Mouse (Mus musculus) right cerebral cortex, postnatal 14 days (tissue): ENCODE data around the gene Jmy.
A peak's percentile ranks its signal among the peaks of the same experiment; 100 is the strongest.

ENCODE experiments used
- DNase-seq: peaks from one replicate; pipeline ENCODE4 v3.0.0; 2022

Gene Jmy

DNA sequence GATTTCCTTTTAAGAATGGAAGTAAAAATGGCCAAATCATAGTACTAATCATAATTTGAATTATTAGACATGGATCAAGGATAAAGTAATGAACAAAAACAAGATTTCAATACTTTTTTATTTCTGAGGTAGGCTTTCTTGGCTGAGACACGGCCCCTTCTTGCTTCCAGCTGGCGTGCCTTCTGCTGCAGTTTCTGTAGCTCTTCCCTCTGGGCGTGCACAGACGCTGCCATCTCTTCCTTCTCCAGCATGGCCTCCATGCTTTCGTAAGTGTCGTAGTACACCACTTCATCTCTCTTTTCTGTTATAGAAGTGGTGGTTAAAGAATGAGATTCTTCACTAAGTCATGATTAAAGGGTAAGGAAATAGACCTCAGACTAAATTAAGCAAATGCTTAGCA lies 46.3 kb downstream of the Jmy start:
- peak; percentile 42 for DNase-seq

DNA sequence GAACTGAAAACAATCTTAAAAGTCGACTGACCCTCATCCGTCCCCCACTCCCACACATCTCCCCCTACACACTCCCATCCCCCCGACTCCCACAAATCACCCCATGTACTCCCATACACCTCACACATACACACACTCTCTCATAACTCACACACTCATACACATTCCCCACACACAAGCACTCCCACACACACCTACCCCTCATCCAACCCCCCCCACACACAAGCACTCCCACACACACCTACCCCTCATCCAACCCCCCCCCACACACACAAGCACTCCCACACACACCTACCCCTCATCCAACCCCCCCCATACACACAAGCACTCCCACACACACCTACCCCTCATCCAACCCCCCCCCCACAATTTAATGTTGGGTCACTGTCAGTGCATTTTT lies 59.4 kb downstream of the Jmy start:
- no peak for DNase-seq

DNA sequence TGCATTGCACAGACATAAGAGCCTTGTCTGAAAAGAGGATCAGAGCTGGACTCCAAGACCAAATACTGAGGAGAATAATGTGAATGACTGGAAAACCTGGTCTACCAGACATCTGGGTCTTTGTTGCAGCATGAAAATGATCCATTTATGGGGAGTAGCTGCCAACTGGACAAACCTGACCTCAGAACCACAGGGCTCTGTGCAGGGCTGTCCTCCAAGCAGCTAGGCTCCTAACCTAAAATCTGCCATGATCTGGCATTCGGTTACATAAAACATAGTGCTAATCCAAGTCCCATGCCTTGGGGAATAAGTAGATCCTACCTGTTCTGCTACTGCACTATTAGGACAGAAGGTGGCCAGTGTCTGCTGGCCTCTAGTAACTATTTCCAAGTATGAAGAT lies 70.4 kb downstream of the Jmy start:
- DNase-seq = no peak

DNA sequence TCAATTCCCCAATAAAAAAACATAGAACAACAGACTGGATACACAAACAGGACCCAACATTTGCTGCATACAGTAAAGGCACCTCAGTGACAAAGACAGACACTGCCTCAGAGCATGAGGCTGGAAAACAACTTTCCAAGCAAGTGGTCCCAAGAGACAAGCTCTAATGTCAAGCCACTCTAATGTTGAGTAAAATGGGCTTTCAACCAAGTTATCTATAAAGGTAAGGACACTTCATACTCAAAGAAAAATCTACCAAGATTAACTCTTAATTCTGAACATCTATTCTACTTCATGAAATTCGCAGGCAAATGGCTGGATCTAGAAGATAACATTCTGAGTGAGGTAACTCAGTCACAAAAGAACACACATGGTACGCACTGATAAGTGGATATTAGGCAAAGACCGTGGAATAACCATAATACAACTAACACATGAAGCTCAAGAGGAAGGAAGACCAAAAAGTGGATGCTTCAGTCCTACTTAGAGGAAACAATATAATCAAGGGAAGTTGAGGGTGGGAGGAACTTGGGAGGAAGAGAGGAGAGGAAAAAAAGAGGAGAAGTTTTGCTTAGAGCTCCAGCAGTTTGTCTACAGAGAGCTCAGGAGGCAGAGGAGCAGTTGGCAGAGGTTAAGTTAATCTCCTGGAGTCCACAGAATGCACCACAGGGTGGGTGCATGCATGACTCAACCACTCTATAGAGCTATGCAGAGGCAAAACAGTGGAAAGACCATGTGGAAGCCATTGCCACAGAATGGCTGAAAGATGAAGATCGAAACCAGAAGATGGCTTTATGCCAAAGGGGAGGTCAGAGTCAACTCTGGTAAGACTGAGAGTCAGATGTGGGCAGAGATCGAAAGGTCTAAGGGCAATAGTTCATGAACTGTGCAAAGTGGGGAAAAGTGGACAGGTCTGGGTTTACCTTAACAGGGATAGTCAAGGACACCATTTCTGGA lies 71.4 kb downstream of the Jmy start:
- DNase-seq = no peak

DNA sequence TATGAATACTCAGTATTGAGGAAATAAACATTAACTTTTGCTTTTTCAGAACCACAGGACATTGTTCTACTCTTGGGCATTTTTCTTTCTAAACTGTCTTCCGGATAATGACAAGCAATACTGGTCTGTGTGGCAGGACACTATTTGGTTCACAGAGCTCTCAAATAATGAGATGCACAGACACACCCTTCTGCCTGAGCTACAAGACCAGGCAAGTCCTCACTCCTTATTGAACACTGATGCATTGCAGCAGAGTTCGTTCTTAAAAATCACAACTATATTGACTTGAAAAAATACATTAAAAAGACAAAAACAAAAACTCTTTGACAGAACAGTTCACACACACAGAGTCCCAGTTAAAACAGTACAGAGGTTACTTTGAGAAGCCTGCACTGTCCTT lies 76.4 kb downstream of the Jmy start:
- DNase-seq = no peak

DNA sequence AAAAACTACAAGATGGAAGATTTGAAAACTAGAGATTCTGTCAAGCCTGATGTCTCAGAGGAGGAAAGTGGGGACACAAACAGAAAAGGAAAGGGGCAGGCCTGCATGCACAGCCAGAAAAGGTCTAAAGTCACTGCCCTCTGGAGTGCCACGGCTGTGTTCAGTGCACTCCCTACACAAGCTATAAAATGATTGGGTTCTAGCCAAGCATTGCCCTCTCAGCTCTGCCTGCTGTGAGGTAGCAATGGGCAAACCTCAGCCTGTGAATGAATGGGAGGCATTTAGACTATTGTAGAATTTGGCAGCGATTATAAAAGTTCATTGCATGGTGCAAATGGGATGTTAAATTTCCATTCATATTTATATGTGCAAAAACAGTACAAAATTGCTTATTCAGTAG lies 79.8 kb downstream of the Jmy start:
- DNase-seq = no peak

DNA sequence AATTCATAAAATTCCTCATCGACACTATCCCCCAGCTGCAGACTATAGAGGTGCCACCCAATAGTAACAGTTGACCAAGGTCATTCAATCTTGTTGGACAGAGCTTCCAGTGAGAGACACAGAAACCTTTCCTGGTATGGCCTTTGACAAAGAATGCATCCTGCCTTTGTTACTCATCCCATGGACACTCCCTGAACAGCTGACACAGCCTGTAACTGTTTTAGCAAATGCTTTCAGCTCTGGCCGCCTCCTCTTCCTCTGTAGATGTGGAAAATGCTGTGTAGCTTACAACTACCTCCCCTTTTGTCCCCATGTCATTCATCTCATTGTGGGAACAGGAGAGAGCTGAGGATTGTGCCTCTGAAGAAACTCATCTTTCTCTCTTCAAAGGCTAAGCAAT lies 81.3 kb downstream of the Jmy start:
- no peak for DNase-seq

DNA sequence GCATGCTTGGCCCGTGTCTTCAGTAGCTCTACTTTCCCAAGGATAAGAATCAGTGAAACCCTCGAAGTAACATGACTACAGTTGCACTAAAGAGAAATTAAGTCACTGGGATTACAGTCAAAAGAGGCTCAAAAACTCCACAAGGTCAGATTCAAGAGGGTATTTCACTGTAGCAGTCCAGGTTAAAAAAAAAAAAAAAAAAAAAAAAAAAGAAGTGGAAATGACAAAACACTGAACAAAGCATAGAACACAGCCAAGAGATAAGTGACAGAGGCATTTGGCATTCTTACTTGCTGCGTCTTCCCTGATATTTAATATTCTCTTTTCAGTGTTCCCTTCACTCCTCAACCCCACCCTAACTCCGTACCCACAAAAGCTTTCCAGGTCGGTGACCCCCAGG lies 84.6 kb downstream of the Jmy start:
- no peak for DNase-seq

DNA sequence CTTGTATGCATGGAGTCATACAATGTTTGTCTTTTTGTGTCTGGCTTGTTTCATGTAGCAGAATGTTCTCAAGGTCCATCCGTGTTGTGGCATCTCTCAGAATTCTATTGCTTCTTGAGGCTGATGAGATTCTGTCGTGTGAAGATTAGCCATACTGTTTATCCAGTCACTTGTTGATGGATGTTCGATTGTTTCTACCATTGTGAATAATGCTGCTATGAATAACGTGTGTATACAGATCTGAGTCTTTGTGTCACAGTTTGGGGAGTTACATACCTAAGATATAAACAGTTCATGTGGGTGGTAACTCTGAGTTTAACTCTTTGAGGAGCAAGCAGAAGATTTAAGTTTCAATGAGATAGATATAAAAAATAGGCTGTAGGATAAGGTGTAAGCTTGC lies 89.3 kb downstream of the Jmy start:
- DNase-seq = no peak

DNA sequence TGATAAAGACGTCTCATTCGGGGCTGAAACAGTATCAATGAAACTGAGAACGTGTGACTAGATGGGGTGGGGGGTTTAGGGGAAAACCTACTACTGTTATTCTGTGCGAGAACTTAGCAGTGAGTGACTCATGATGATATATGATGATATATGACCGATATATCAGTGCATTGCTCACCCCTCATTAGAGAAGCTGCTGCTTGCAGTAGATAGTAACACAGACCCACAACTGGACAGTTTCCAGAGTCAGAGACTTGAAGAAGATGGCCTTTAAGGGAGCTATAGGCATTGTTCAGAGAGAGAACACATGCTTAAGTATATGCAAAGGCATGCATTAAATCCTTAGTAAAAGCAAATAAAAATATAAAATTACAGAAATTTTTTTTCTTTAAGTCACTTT lies 92.8 kb downstream of the Jmy start:
- no peak for DNase-seq

DNA sequence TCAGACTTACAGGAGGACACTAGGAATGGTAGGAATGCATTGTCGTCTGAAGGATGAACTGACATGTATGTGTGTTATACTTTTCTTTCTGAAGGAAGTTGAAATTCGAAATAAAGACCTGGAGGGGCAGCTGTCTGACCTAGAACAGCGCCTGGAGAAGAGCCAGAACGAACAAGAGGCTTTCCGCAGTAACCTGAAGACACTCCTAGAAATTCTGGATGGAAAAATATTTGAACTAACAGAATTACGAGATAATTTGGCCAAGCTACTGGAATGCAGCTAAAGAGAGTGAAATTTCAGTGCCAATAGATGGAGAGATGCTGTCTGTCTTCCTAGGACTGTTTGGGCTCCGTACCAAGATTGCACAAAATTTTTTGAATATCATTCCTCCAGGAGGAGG lies 97.7 kb downstream of the Jmy start:
- DNase-seq = no peak

DNA sequence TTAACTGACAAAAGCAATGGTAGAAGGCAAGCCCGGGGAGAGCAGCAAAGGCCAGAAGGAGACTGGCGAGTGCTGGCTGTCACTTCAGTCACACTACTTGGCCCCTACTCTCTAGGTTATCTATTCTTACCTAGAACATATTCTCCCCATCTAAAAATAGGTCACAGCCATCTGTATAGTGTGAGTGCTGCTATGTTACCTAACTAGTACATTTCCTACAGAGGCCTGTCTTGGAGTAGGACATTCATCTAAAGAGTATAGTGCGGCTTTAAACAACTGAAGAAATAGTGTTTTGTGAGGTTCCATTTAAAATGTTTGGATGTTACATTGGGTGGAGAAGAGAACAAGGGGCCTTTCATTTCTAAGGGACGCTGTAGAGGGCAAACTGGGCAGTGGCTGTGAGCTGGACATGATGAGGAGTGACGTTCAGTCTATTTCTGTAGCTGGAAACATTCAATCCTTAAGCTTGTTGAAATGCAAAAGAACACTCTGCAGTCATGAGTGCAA lies 99.8 kb downstream of the Jmy start:
- DNase-seq = no peak

DNA sequence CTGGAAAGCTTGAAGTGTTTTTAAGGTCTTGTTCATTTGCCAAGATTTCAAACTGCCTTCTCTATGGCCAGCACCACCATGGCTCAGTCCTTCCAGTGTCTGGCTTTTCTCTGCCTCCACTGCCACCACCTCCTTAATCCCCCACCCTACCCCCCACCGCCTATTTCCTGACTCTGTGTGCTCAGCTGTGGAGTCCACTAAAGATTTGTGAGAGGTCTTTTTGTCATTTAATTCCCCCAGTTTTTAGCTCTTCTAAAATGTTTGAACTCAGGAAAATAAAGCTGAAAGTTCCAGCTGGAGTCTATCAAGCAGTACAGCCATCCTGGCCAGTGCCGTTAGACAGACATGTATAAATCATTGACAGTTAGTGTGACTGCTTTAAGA lies 110.4 kb downstream of the Jmy start:
- DNase-seq = no peak

DNA sequence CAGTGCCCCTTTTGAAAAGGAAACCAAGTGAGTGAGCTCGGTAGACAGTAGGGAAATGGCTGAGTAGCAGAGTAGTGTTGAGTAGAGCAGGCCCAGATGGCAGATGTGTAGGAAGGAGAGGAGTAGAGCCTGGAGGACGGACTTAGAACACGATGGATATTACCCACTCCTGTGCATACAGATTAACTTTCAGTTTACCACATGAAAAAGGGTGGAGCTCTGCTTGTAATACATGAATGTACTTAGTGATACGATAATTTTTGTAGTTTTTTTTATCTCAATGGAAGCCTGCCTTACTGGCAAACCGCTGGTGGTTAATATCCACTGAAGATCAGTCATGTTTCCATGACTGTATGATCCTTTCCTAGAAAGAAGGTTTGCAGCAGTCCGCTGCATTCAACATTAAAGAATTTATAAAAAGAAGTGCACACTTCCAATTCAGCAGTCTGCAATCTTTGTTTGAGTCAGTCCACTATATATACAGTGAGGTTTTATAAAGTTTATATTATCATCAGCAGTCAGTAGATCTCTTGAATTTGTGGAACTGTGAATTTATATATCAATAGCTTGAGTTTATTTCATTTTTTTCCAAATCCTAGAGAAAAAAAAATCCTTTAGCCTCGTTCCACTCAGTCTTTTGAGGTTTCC lies 110.9 kb downstream of the Jmy start:
- DNase-seq = no peak

DNA sequence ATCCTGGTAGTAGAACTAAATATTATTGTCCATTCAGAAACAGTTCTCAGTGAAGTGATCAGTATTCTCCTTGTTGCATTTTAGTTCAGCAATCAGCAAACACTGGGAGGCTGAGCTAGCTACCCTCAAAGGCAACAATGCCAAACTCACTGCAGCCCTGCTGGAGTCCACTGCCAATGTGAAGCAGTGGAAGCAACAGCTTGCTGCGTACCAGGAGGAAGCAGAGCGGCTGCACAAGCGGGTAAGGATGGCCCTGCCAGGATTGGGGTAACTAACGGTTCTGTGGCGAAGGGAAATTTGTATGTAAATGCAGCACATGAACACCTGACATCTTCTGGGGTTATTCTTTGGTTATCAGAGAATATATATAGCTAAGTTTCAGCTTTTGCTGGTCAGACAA lies 112.2 kb downstream of the Jmy start:
- no peak for DNase-seq

DNA sequence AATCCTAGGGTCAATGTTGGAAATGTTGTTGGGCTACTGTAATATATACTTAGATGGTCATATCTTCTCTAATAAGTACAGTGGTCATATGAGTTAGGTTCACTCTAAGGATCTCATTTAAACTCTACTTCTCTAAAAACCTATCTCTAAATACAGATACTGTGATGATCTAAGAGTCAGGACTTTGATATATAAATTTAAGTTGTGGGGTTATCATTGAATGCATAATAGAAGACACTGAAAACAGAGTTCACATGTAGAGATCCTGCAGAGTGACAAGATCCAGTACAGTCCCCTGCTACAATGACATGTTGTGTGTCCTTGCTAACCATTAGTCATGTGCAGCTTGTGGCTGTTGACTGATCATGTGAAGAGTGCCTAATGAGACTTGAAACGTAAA lies 114.5 kb downstream of the Jmy start:
- no peak for DNase-seq

DNA sequence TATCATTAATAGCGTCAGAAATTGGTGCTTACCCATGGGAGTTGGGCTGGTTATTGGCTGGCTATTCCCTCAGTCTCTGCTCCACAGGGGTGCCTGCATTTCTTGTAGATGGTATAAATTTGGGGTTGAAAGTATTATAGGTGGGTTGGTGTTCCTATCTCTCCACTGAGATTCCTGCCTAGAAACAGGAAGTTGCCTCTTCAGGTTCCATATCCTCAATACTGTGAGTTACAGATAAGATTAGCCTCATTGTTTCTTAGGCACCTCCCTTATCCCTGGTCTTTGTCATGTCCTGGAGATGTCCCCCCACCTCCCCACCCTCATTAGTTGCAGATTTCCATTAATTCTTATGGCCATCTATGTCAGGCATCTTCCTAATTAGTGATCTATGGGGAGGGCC lies 115.1 kb downstream of the Jmy start:
- no peak for DNase-seq

DNA sequence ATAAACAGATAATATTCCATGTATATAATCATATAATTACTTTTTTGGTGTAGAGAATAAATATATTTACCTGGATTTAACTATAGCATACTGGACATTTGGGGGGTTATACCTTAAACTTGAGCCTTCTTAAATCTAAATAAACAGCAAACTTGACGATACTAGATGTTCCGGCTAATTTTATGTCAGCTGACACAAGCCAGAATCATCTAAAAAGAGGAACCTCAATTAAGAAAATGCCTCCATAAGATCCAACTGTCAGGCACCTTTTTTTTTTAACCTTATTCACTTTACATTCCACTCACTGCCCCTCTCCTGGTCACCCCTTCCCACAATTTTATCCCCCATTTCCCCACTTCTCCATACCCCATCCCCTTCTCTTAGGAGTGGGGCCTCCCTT lies 116.0 kb downstream of the Jmy start:
- no peak for DNase-seq

DNA sequence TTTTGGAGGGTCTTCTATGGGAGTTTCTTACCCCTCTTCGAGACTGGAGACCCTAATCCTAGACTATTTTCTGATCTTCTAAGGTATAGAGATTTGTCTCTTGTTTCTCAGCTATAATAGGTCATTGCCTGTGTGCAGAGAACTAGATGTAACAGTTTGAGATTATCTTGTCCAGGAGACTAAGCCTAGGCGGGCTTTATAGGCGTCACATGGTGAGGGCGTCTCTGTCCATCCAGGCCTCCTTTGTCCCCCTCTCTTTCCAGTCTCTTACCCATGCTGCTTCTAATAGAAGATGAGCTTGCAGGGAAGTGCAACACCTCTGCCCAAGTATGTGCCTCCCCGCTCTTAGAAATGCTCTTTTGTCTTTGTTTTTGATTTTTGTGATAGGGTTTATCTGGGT lies 116.5 kb downstream of the Jmy start:
- DNase-seq = no peak

DNA sequence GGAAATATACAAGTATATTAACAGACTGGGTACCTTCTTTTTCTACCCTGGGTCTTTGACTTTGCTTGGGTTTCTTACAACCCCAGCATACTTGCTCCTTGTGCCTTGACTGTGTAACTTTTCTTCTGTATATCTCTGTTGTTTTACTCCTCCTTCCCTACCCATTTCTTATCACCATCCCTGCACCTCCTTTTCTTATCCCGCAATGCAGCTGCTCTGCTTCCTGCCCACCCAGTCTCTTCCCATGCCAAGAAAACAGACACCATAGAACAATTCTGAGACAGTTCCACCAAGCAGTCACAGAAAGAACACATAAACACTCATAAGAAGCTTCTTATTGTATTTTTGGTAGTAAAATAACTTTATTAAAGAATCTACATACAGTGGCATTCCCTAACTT lies 118.3 kb downstream of the Jmy start:
- no peak for DNase-seq

DNA sequence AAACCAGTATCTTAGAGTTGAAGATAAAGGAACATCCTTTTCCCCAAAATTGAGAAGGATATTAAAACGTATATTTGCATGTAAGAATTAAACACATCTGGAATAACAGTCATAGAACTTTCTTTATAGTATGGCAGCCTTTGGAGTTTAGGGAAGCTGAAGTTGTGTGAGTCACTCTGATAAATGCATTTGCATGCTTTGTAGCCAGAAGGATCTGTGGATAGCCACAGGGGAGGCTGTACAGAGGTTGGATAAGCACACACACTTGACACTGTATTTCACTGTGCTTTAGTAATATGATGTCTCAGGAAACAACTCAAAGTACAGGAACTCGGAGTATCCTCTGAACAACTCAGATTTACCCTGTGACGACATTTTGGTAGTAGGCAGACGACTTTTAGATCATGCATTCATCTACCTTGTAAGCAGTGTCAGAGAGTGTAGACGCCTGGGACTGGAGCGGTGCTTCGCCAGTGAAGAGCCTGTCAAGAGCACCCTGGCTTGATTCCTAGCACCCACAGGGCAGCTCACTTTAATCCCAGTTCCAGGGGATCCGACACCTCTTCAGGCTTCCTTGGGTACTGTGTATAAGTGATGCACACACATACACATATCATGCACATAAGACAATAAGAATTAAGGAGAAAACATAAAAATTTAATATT lies 119.1 kb downstream of the Jmy start:
- no peak for DNase-seq
